Mouse (Mus musculus) neural tube, embryonic 12.5 days (tissue): ENCODE data around the gene Tmprss11e. TPM values are rescaled to one million over a fixed set of nuclear protein-coding genes. Genes with fewer than 3 reads are reported as not detected.

Source experiments
- ATAC-seq: fragments of 200-750 bp; cut with Nextera tagmentation; 2 replicates; pipeline ENCODE4 v1.8.0; 2017; ENCODE audit warnings: low read depth, mild to moderate bottlenecking, moderate TSS enrichment, moderate library complexity; ENCODE audit not compliant: low FRiP score
- H3K27ac ChIP-seq: fragments of 300-500 bp; sonication (generic); 2 replicates; pipeline ENCODE4 v1.5.1; 2016
- H3K27me3 ChIP-seq: fragments of 300-500 bp; sonication (generic); replicated peaks from 2 replicates; pipeline ENCODE4 v1.6.1; 2016; ENCODE audit warnings: mild to moderate bottlenecking
- H3K36me3 ChIP-seq: fragments of 300-500 bp; sonication (generic); 2 replicates; pipeline ENCODE4 v1.6.1; 2016; ENCODE audit warnings: mild to moderate bottlenecking
- H3K4me1 ChIP-seq: fragments of 300-500 bp; sonication (generic); 2 replicates; pipeline ENCODE4 v1.6.1; 2016
- H3K4me2 ChIP-seq: fragments of 300-500 bp; sonication (generic); replicated peaks from 2 replicates; pipeline ENCODE4 v1.6.1; 2016; ENCODE audit warnings: mild to moderate bottlenecking
- H3K4me3 ChIP-seq: fragments of 300-500 bp; sonication (generic); 2 replicates; pipeline ENCODE4 v1.5.1; 2016
- H3K9ac ChIP-seq: fragments of 300-500 bp; sonication (generic); 2 replicates; pipeline ENCODE4 v1.6.1; 2016; ENCODE audit warnings: mild to moderate bottlenecking
- H3K9me3 ChIP-seq: fragments of 300-500 bp; sonication (generic); 2 replicates; pipeline ENCODE4 v1.6.1; 2016; ENCODE audit warnings: mild to moderate bottlenecking
- WGBS: fragments of 180-500 bp; shearing (Covaris S2); methylation state at CpG from one replicate; pipeline ENCODE4 v1.1.7; 2016; 5-methylcytosine and 5-hydroxymethylcytosine counted together
- polyA plus RNA-seq: library from polyadenylated mRNA; unstranded; fragments of >200 nt; fragmentation: Nextera tagmentation; extraction: Ambion mirVana; gene quantifications from 2 replicates; pipeline ENCODE4 v1.2.1, GENCODE M21; 2016

Tmprss11e gene
- polyA plus RNA-seq, 1 experiment from 2014 or later: not detected

- Histone ChIP-seq H3K9ac (no peak overlapping the region), H3K27me3 (no peaks in the 10 kb centered on the region), H3K4me3 (no peak overlapping the region), H3K9me3 (no peaks in the 10 kb centered on the region), H3K4me2 (no peak overlapping the region), H3K27ac (no peak overlapping the region), H3K4me1 (no peaks in the 10 kb centered on the region), H3K36me3 (no peaks in the 10 kb centered on the region)
- ATAC-seq: no peak
- 80% methylated on average over 2 of the region's 2 CpGs for WGBS
These were observed 9.8 kb downstream of the Tmprss11e start for GRCm38 (mm10) chr5:86735808-86736207.

- H3K4me1 ChIP-seq: no peaks in the 10 kb centered on the region
These were observed 15.0 kb downstream of the Tmprss11e start for GRCm38 (mm10) chr5:86730587-86730986.

GRCm38 (mm10) chr5:86728574-86728973 is 17.0 kb downstream of the Tmprss11e start:
- Histone ChIP-seq H3K4me3 (no peak overlapping the region), H3K4me1 (no peaks in the 10 kb centered on the region), H3K4me2 (no peak overlapping the region), H3K9ac (no peak overlapping the region), H3K36me3 (no peaks in the 10 kb centered on the region), H3K27me3 (no peaks in the 10 kb centered on the region), H3K9me3 (no peaks in the 10 kb centered on the region), H3K27ac (no peak overlapping the region)
- WGBS: 75% methylated on average over 6 of the region's 6 CpGs
- no peak for ATAC-seq

More at GRCm38 (mm10) chr5:86730587-86730986, 15.0 kb downstream of the Tmprss11e start:
- Histone ChIP-seq H3K4me2 (no peak overlapping the region), H3K4me3 (no peak overlapping the region), H3K27ac (no peak overlapping the region), H3K27me3 (no peaks in the 10 kb centered on the region), H3K9me3 (no peaks in the 10 kb centered on the region), H3K9ac (no peak overlapping the region), H3K36me3 (no peaks in the 10 kb centered on the region)
- 79% methylated on average over 4 of the region's 4 CpGs for WGBS
- ATAC-seq: no peak

GRCm38 (mm10) chr5:86727033-86727432 is 18.6 kb downstream of the Tmprss11e start:
- no peak for ATAC-seq
- Histone ChIP-seq H3K9me3 (no peaks in the 10 kb centered on the region), H3K4me2 (no peak overlapping the region), H3K9ac (no peak overlapping the region), H3K4me3 (no peak overlapping the region), H3K27ac (no peak overlapping the region), H3K27me3 (no peaks in the 10 kb centered on the region), H3K4me1 (no peaks in the 10 kb centered on the region), H3K36me3 (no peaks in the 10 kb centered on the region)
- WGBS: 80% methylated on average over 9 of the region's 9 CpGs

GRCm38 (mm10) chr5:86725021-86725420 is 20.6 kb downstream of the Tmprss11e start:
- no peak overlapping the region for H3K9ac ChIP-seq
- no peak for ATAC-seq

GRCm38 (mm10) chr5:86722820-86723460 is 22.7 kb downstream of the Tmprss11e start:
- no peaks in the 10 kb centered on the region for H3K4me1 ChIP-seq
- H3K4me3 ChIP-seq: no peak overlapping the region
- H3K9ac ChIP-seq: no peak overlapping the region
- WGBS: 61% methylated on average over 2 of the region's 2 CpGs
- H3K27me3 ChIP-seq: no peaks in the 10 kb centered on the region
- H3K27ac ChIP-seq: no peak overlapping the region
- H3K36me3 ChIP-seq: no peaks in the 10 kb centered on the region
- no peaks in the 10 kb centered on the region for H3K9me3 ChIP-seq
- no peak for ATAC-seq
- no peak overlapping the region for H3K4me2 ChIP-seq

More at GRCm38 (mm10) chr5:86725021-86725420, 20.6 kb downstream of the Tmprss11e start:
- H3K4me2 ChIP-seq: no peak overlapping the region
- no peaks in the 10 kb centered on the region for H3K9me3 ChIP-seq
- no peaks in the 10 kb centered on the region for H3K4me1 ChIP-seq
- no peak overlapping the region for H3K4me3 ChIP-seq
- no peaks in the 10 kb centered on the region for H3K27me3 ChIP-seq
- H3K27ac ChIP-seq: no peak overlapping the region
- H3K36me3 ChIP-seq: no peaks in the 10 kb centered on the region

GRCm38 (mm10) chr5:86714967-86715366 is 30.6 kb downstream of the Tmprss11e start:
- Histone ChIP-seq H3K4me2 (no peak overlapping the region), H3K36me3 (no peaks in the 10 kb centered on the region), H3K9me3 (no peaks in the 10 kb centered on the region), H3K4me3 (no peak overlapping the region), H3K27ac (no peak overlapping the region), H3K4me1 (no peaks in the 10 kb centered on the region), H3K27me3 (no peaks in the 10 kb centered on the region), H3K9ac (no peak overlapping the region)
- 92% methylated on average over 2 of the region's 2 CpGs for WGBS
- ATAC-seq: no peak

GRCm38 (mm10) chr5:86704923-86705322 is 40.7 kb downstream of the Tmprss11e start:
- Histone ChIP-seq H3K9me3 (no peaks in the 10 kb centered on the region), H3K4me2 (no peak overlapping the region), H3K4me1 (no peaks in the 10 kb centered on the region), H3K4me3 (no peak overlapping the region), H3K27ac (no peak overlapping the region), H3K36me3 (no peaks in the 10 kb centered on the region), H3K9ac (no peak overlapping the region), H3K27me3 (no peaks in the 10 kb centered on the region)
- ATAC-seq: no peak
- WGBS: 87% methylated on average over 3 of the region's 3 CpGs

- H3K4me1 ChIP-seq: no peaks in the 10 kb centered on the region
- no peak overlapping the region for H3K4me2 ChIP-seq
- ATAC-seq: no peak
- H3K9ac ChIP-seq: no peak overlapping the region
- H3K4me3 ChIP-seq: no peak overlapping the region
- H3K9me3 ChIP-seq: no peaks in the 10 kb centered on the region
- H3K27ac ChIP-seq: no peak overlapping the region
- 63% methylated on average over 4 of the region's 4 CpGs for WGBS
- no peaks in the 10 kb centered on the region for H3K36me3 ChIP-seq
- H3K27me3 ChIP-seq: no peaks in the 10 kb centered on the region
These were observed 60.9 kb downstream of the Tmprss11e start for GRCm38 (mm10) chr5:86684667-86685066.

- Histone ChIP-seq H3K9ac (no peak within 1 kb of the TSS), H3K27me3 (no peaks in the 10 kb centered on the region), H3K4me1 (no peaks in the 10 kb centered on the region), H3K36me3 (no peaks in the 10 kb centered on the region), H3K4me3 (no peak within 1 kb of the TSS), H3K4me2 (no peak within 1 kb of the TSS), H3K27ac (no peak within 1 kb of the TSS), H3K9me3 (no peaks in the 10 kb centered on the region)
- WGBS: 86% methylated on average over 5 of the region's 5 CpGs
- no peak for ATAC-seq
These were observed 69.4 kb downstream of the Tmprss11e start, which contains the start of gene Tmprss11b for GRCm38 (mm10) chr5:86676262-86676661. TSS of gene Tmprss11b (minus strand) at chr5:86676362.

Other genes with a start within 250 kb of the Tmprss11e start
- gene Tmprss11g, start 227.2 kb downstream of the Tmprss11e start, polyA plus RNA-seq: not detected in 2 replicates
- gene Tmprss11f, start 113.4 kb downstream of the Tmprss11e start, polyA plus RNA-seq: not detected in 2 replicates
- not detected in 2 replicates for gene Tmprss11b, start 69.5 kb downstream of the Tmprss11e start, polyA plus RNA-seq
- gene Ythdc1, start 58.4 kb upstream of the Tmprss11e start, polyA plus RNA-seq: 49.0 and 50.6 TPM in 2 replicates
- gene Ugt2b34, start 161.1 kb upstream of the Tmprss11e start, polyA plus RNA-seq: not detected in 2 replicates
- not detected in 2 replicates for gene Ugt2b1, start 180.7 kb upstream of the Tmprss11e start, polyA plus RNA-seq